Mouse (Mus musculus) CH12.LX (cell line): ENCODE data around the gene Atp1a4. TPM values are rescaled to one million over a fixed set of nuclear protein-coding genes. Genes with fewer than 3 reads are reported as not detected.

Experiments
- DNase-seq: peaks from one replicate; pipeline ENCODE4 v3.0.0-alpha.2; 2013; ENCODE audit errors: extremely low read depth
- H3K27ac ChIP-seq: 2 replicates; pipeline ENCODE4 v1.5.1; 2012; ENCODE audit warnings: low read depth, mild to moderate bottlenecking, control low read depth, moderate library complexity; ENCODE audit not compliant: insufficient read depth
- H3K27me3 ChIP-seq: replicated peaks from 2 replicates; pipeline ENCODE3; 2012; ENCODE audit warnings: inconsistent platforms
- H3K36me3 ChIP-seq, 2 experiments: replicated peaks in 1 of 2; 2 replicates each; pipeline versions ENCODE3 to v1.6.1; 2012; ENCODE audit warnings: inconsistent platforms in 1 of 2, low read length in 1 of 2, mild to moderate bottlenecking in 1 of 2, mixed read lengths in 1 of 2, moderate library complexity in 1 of 2; ENCODE audit not compliant: control insufficient read depth in 1 of 2, insufficient read depth in 1 of 2
- H3K4me1 ChIP-seq, 2 experiments: 2 replicates each; pipeline ENCODE4 v1.6.1; 2012; ENCODE audit warnings: inconsistent platforms in 1 of 2, moderate library complexity in 1 of 2; ENCODE audit not compliant: insufficient read depth in 2 of 2, control insufficient read depth in 1 of 2
- H3K4me2 ChIP-seq: 2 replicates; pipeline ENCODE4 v1.6.1; 2012; ENCODE audit warnings: low read depth, mild to moderate bottlenecking, control low read depth; ENCODE audit not compliant: poor library complexity, insufficient read depth, severe bottlenecking
- H3K4me3 ChIP-seq, 3 experiments: fragments of 150-350 bp in 1 of 3; sonication (generic) in 1 of 3; replicated peaks in 1 of 3; 2 replicates each; pipeline versions ENCODE3 to v1.5.1; 2011 to 2012; ENCODE audit warnings: low read depth in 2 of 3, low read length in 2 of 3, mild to moderate bottlenecking in 2 of 3, moderate library complexity in 2 of 3, control low read depth in 1 of 3, improper control_type of control experiment in 1 of 3, inconsistent platforms in 1 of 3, mixed read lengths in 1 of 3; ENCODE audit not compliant: poor library complexity in 1 of 3
- H3K79me2 ChIP-seq: replicated peaks from 2 replicates; pipeline ENCODE4 v1.6.1; 2012; ENCODE audit warnings: mild to moderate bottlenecking, moderate library complexity; ENCODE audit not compliant: control insufficient read depth, poor library complexity, insufficient read depth, severe bottlenecking; ENCODE audit errors: extremely low read depth
- H3K9ac ChIP-seq: 2 replicates; pipeline ENCODE4 v1.6.1; 2012; ENCODE audit warnings: low read depth, mild to moderate bottlenecking, control low read depth, moderate library complexity; ENCODE audit not compliant: insufficient read depth
- H3K9me3 ChIP-seq: replicated peaks from 2 replicates; pipeline ENCODE3; 2012; ENCODE audit warnings: low read length, inconsistent platforms, mixed read lengths
- BHLHE40 ChIP-seq: IDR thresholded peaks from 2 replicates; pipeline ENCODE4 v1.6.1; 2011; ENCODE audit warnings: mild to moderate bottlenecking, low read depth, low read length, improper control_type of control experiment
- CTCF ChIP-seq, 2 experiments: IDR thresholded peaks in 1 of 2; conservative IDR thresholded peaks in 1 of 2; 2 replicates each; pipeline ENCODE4 v1.5.1; 2011 to 2012; ENCODE audit warnings: low read depth in 2 of 2, low read length in 2 of 2, improper control_type of control experiment in 1 of 2, inconsistent platforms in 1 of 2, mild to moderate bottlenecking in 1 of 2, moderate library complexity in 1 of 2
- GABPA ChIP-seq: IDR thresholded peaks from 2 replicates; pipeline ENCODE4 v1.6.1; 2012; ENCODE audit warnings: low read depth, low read length, improper control_type of control experiment, inconsistent platforms; ENCODE audit not compliant: insufficient replicate concordance
- HCFC1 ChIP-seq: IDR thresholded peaks from 2 replicates; pipeline ENCODE4 v1.6.1; 2012; ENCODE audit warnings: low read depth, mild to moderate bottlenecking, inconsistent platforms, low read length, improper control_type of control experiment
- JUN ChIP-seq: IDR thresholded peaks from 2 replicates; pipeline ENCODE4 v1.6.1; 2011; ENCODE audit warnings: low read depth, mild to moderate bottlenecking, low read length, improper control_type of control experiment, moderate library complexity; ENCODE audit not compliant: insufficient read depth
- MXI1 ChIP-seq: IDR thresholded peaks from 2 replicates; pipeline ENCODE4 v1.6.1; 2011; ENCODE audit warnings: mild to moderate bottlenecking, low read depth, low read length, improper control_type of control experiment
- PAX5 ChIP-seq: IDR thresholded peaks from 2 replicates; pipeline ENCODE4 v1.6.1; 2012; ENCODE audit warnings: low read length, inconsistent platforms, mixed read lengths
- SMC3 ChIP-seq: IDR thresholded peaks from 2 replicates; pipeline ENCODE4 v1.6.1; 2011; ENCODE audit warnings: low read depth, low read length, improper control_type of control experiment
- TBP ChIP-seq: conservative IDR thresholded peaks from 2 replicates; pipeline ENCODE4 v1.6.1; 2011; ENCODE audit warnings: low read depth, low read length, improper control_type of control experiment
- USF1 ChIP-seq: IDR thresholded peaks from 2 replicates; pipeline ENCODE4 v1.6.1; 2014; ENCODE audit warnings: low read depth, mild to moderate bottlenecking, inconsistent platforms, low read length, improper control_type of control experiment
- ZKSCAN1 ChIP-seq: IDR thresholded peaks from 2 replicates; pipeline ENCODE4 v1.6.1; 2012; ENCODE audit warnings: low read depth, inconsistent platforms, low read length, improper control_type of control experiment, borderline replicate concordance
- ZNF384 ChIP-seq: IDR thresholded peaks from 2 replicates; pipeline ENCODE4 v1.6.1; 2012; ENCODE audit warnings: low read depth, low read length, improper control_type of control experiment, inconsistent platforms
- dilution Hi-C: fragments of 300-500 bp; cut with MboI; formaldehyde crosslinking; loops from 2 replicates; pipeline ENCODE4 v1.14.3; 2020; ENCODE audit warnings: low sequenced_read_pairs; ENCODE audit not compliant: extremely low pct_unique_long_range_greater_than_20kb, extremely low pct_ligation_motif_present
- in situ Hi-C: fragments of 300-500 bp; cut with MboI; formaldehyde crosslinking; loops from 3 replicates; pipeline ENCODE4 v1.14.3; 2019; ENCODE audit warnings: low sequenced_read_pairs, low pct_ligation_motif_present, low pct_unique_long_range_greater_than_20kb, mixed read lengths
- polyA plus RNA-seq: library from polyadenylated mRNA; unstranded; fragments of >175 nt; gene quantifications from 2 replicates; pipeline ENCODE4 v1.2.1, GENCODE M21; 2012; ENCODE audit warnings: low read depth; ENCODE audit not compliant: insufficient read length
- total RNA-seq, 2 experiments: library from RNA; depleted of rRNA; stranded (reverse); fragments of 300-350 nt in 1 of 2; fragments of >200 nt in 1 of 2; gene quantifications; 2 replicates each; pipeline ENCODE4 v1.2.3; 2012 to 2014

The Atp1a4 gene
- total and polyA plus RNA-seq, 3 experiments: not detected

DNA sequence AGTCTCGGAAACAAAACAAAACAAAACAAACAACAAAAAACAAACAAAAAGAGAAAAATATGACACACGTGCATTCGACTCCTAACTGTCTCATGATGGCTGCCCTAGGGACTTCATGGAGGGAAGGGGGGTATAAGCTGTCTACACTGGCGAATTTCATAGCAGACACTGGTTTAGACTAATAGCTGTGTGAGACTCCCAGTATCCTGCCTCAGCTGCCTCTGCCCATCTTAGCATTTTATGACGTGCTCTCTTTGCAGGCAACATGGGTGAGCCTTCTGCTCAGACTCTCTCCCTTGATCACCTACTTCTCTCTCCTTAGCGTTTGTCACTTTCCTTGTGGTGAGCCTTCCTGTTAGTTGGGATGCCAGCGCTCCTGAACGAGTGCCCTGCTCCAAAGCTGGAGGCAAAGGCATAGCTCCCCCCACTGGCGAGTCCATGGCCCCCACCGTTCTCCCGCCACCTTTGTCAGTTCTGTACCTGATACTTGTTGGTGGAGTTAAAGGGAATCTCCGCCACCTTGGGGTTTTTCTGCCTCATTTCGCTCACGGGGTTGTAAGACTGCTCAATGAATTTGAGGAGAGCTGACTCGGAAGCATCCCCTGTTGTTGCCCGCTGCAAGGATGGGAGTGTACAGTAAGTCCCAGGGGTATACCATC, 14.5 kb downstream of the Atp1a4 start:
- H3K4me2 ChIP-seq: peak overlapping the region; percentile 8; the same call in 1 of the 2 replicates

DNA sequence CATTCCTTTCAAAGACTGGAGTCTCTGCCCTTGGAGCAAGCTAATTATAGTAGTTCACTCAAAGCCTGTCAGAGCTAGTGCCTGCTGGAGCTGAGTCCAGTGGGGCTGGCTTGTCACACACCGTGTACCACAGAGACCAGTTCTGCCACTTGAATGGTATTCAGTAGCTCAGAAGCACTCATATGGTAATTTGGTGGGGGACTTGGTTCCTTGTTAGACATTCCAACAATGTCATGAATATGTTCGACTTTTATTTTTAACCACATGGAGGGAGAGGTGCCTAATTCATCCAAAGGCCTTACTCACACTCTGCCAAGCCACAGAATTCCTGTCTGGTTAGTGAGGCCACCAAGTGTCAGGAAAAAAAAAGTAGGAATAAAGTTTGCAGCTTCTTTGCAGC, 15.8 kb downstream of the Atp1a4 start:
- H3K4me1 ChIP-seq: peaks cover 0 to 15% of the 10 kb centered on the region in 2 experiments; a peak in 2 of 4 replicates
- H3K9ac ChIP-seq: no peak overlapping the region
- no peak for DNase-seq
- H3K9me3 ChIP-seq: no peaks in the 10 kb centered on the region
- in situ Hi-C loops: no loop called here
- dilution Hi-C loops: no loop called here
- no peaks in the 10 kb centered on the region for H3K36me3 ChIP-seq
- H3K4me3 ChIP-seq: no peak overlapping the region
- TF ChIP-seq PAX5 (no peak), ZNF384 (no peak), USF1 (no peak), HCFC1 (no peak), SMC3 (no peak), ZKSCAN1 (no peak), JUN (no peak), BHLHE40 (no peak), MXI1 (no peak), TBP (no peak)
- no peak overlapping the region for H3K27ac ChIP-seq
- no peaks in the 10 kb centered on the region for H3K27me3 ChIP-seq
- no peaks in the 10 kb centered on the region for H3K79me2 ChIP-seq
- no peak overlapping the region for H3K4me2 ChIP-seq

More for the DNA sequence above, 14.5 kb downstream of the Atp1a4 start:
- no peak overlapping the region for H3K4me3 ChIP-seq
- H3K9ac ChIP-seq: no peak overlapping the region
- dilution Hi-C loops: no loop called here
- peaks cover 0 to 26% of the 10 kb centered on the region in 2 experiments; a peak in 2 of 4 replicates for H3K4me1 ChIP-seq
- no peaks in the 10 kb centered on the region for H3K36me3 ChIP-seq
- no peaks in the 10 kb centered on the region for H3K27me3 ChIP-seq
- H3K9me3 ChIP-seq: no peaks in the 10 kb centered on the region
- no peak for DNase-seq
- TF ChIP-seq GABPA (no peak), SMC3 (peak; percentile 18; the same call in 1 of the 2 replicates), CTCF (conservative IDR thresholded peaks at IDR 0.05 in 1 of 2, IDR thresholded peaks at IDR 0.05 in 1 of 2; ENCODE audit: low read depth in 2 of 2, low read length in 2 of 2) (peak in 1 of 2 experiments; percentile 32; a peak in 2 of 4 replicates)
- H3K27ac ChIP-seq: no peak overlapping the region
- in situ Hi-C loops: no loop called here
- H3K79me2 ChIP-seq: no peaks in the 10 kb centered on the region
